ENCODE assay signal across 24 mouse cellular contexts in genomic region chr11:16738691-16739090, GRCm38 (mm10). TPM values are rescaled to one million over a fixed set of nuclear protein-coding genes. Genes with fewer than 3 reads are reported as not detected.
DNase-seq lines count a peak whose midpoint lies in the region; ATAC-seq and TF ChIP-seq lines count a peak whose summit lies in the region.
"Had no signal": no experiment of that assay in that cellular context is flagged by ENCODE, and none has a peak within 500 bp of the region (broad histone marks: within the 10 kb centered on the region; RNA-seq: fewer than 3 reads in every experiment).

No protein-coding gene starts in this region.

- peak overlapping the region; percentile 81 for H3K27ac ChIP-seq in liver, adult 2 months (replicated peaks; ENCODE audit: insufficient read depth, low read depth, low read length)
- peak overlapping the region; percentile 47; the same call in 1 of the 2 replicates for H3K27ac ChIP-seq in lung, embryonic 16.5 days (ENCODE audit: low read length)
- no peak overlapping the region for H3K27ac ChIP-seq in intestine, embryonic 16.5 days (ENCODE audit: low read length)
- H3K27ac ChIP-seq: embryonic facial prominence, embryonic 13.5 days; embryonic facial prominence, embryonic 15.5 days; forebrain, embryonic 10.5 days; forebrain, embryonic 12.5 days had no signal

- peak; percentile 76 for ATAC-seq in lung, embryonic 16.5 days (ENCODE audit: low read depth)
- peak; percentile 17 for ATAC-seq in intestine, embryonic 16.5 days
- ATAC-seq: forebrain, embryonic 14.5 days had no signal

- peaks cover 14% of the 10 kb centered on the region for H3K4me1 ChIP-seq in liver, adult 2 months (ENCODE audit: control insufficient read depth, insufficient read depth, low read length)
- no peaks in the 10 kb centered on the region for H3K4me1 ChIP-seq in lung, embryonic 16.5 days (replicated peaks; ENCODE audit: control insufficient read depth, insufficient read depth, low read length)
- peaks cover 5% of the 10 kb centered on the region for H3K4me1 ChIP-seq in intestine, embryonic 16.5 days (ENCODE audit: control insufficient read depth, insufficient read depth, low read length)
- H3K4me1 ChIP-seq: embryonic facial prominence, embryonic 13.5 days; embryonic facial prominence, embryonic 15.5 days; forebrain, embryonic 10.5 days; forebrain, embryonic 12.5 days had no signal

- no peak for TF ChIP-seq POLR2A in liver, adult 2 months (IDR thresholded peaks at IDR 0.05; ENCODE audit: extremely low read depth, insufficient read depth, low read length)

- no peak overlapping the region for H3K4me2 ChIP-seq in lung, embryonic 16.5 days (ENCODE audit: low read depth, low read length)
- no peak overlapping the region for H3K4me2 ChIP-seq in intestine, embryonic 16.5 days (ENCODE audit: low read depth, low read length)
- H3K4me2 ChIP-seq: embryonic facial prominence, embryonic 13.5 days; embryonic facial prominence, embryonic 15.5 days; forebrain, embryonic 12.5 days had no signal

- H3K27me3 ChIP-seq in liver, adult 2 months (ENCODE audit: control insufficient read depth, insufficient read depth, low read length): no peaks in the 10 kb centered on the region
- no peaks in the 10 kb centered on the region for H3K27me3 ChIP-seq in lung, embryonic 16.5 days (ENCODE audit: control insufficient read depth, insufficient read depth, low read depth, low read length)
- no peaks in the 10 kb centered on the region for H3K27me3 ChIP-seq in intestine, embryonic 16.5 days (replicated peaks; ENCODE audit: control insufficient read depth, insufficient read depth, low read length)
- H3K27me3 ChIP-seq: embryonic facial prominence, embryonic 13.5 days; embryonic facial prominence, embryonic 15.5 days; forebrain, embryonic 12.5 days had no signal

- no peaks in the 10 kb centered on the region for H3K9me3 ChIP-seq in lung, embryonic 16.5 days (ENCODE audit: control insufficient read depth, low read length)
- no peaks in the 10 kb centered on the region for H3K9me3 ChIP-seq in intestine, embryonic 16.5 days (ENCODE audit: control insufficient read depth, low read length)
- H3K9me3 ChIP-seq: embryonic facial prominence, embryonic 13.5 days; embryonic facial prominence, embryonic 15.5 days; forebrain, embryonic 10.5 days; forebrain, embryonic 12.5 days had no signal

- no peaks in the 10 kb centered on the region for H3K79me2 ChIP-seq in liver, adult 2 months (ENCODE audit: control insufficient read depth, insufficient read depth, low read length)

- TF ChIP-seq CTCF in liver, adult 2 months (IDR thresholded peaks at IDR 0.05; ENCODE audit: low read depth, low read length): no peak

- peaks cover 9% of the 10 kb centered on the region for H3K36me3 ChIP-seq in liver, adult 2 months (ENCODE audit: control insufficient read depth, insufficient read depth, low read length)
- no peaks in the 10 kb centered on the region for H3K36me3 ChIP-seq in lung, embryonic 16.5 days (ENCODE audit: control insufficient read depth, insufficient read depth, low read length)
- H3K36me3 ChIP-seq in intestine, embryonic 16.5 days (ENCODE audit: control insufficient read depth, insufficient read depth, low read length): no peaks in the 10 kb centered on the region
- H3K36me3 ChIP-seq: embryonic facial prominence, embryonic 13.5 days; embryonic facial prominence, embryonic 15.5 days; forebrain, embryonic 10.5 days; forebrain, embryonic 12.5 days had no signal

- no peak for DNase-seq in liver, adult 2 months (ENCODE audit: extremely low read depth, low read depth, low spot score)
- no peak for DNase-seq in liver
- DNase-seq in lung, adult 18-20 months: no peak
- DNase-seq in testis, postnatal 14 days (ENCODE audit: low spot score): no peak
- DNase-seq: adrenal gland, adult 2 months; adrenal gland, postnatal 10 days; adrenal gland, postnatal 25 days; cerebellum, adult 11 months; cerebellum, adult 18-20 months; cerebellum, adult 8-10 months; cerebellum, adult 9-11 months; cerebellum, postnatal 14 days; cerebellum, postnatal 36 days; embryo, embryonic 11 days had no signal

- 0 out of 2 replicates have a peak overlapping the region, but pooled peaks have one; percentile 5 for H3K4me3 ChIP-seq in liver, adult 2 months (ENCODE audit: insufficient read depth, low read depth, low read length)
- H3K4me3 ChIP-seq in lung, embryonic 16.5 days (ENCODE audit: low read length): no peak overlapping the region
- H3K4me3 ChIP-seq in intestine, embryonic 16.5 days (ENCODE audit: low read length): no peak overlapping the region
- H3K4me3 ChIP-seq: embryonic facial prominence, embryonic 13.5 days; embryonic facial prominence, embryonic 15.5 days; erythroblast, embryonic 14.5 days; forebrain, embryonic 10.5 days; forebrain, embryonic 12.5 days had no signal

- WGBS in liver, adult 2 months: 86% methylated on average over 2 of the region's 2 CpGs
- WGBS in lung, embryonic 16.5 days: 60% methylated on average over 2 of the region's 2 CpGs
- WGBS in intestine, embryonic 16.5 days: 72% methylated on average over 2 of the region's 2 CpGs

- no peak overlapping the region for H3K9ac ChIP-seq in liver, adult 2 months (ENCODE audit: low read depth, low read length)
- H3K9ac ChIP-seq in lung, embryonic 16.5 days (ENCODE audit: low read length): no peak overlapping the region
- no peak overlapping the region for H3K9ac ChIP-seq in intestine, embryonic 16.5 days (ENCODE audit: low read depth, low read length)
- H3K9ac ChIP-seq: embryonic facial prominence, embryonic 13.5 days; embryonic facial prominence, embryonic 15.5 days; forebrain, embryonic 12.5 days had no signal

RNA-seq across cellular contexts. Expression of gene Egfr, which starts 13.3 kb away (rescaled TPM):
- 193 and 198 TPM in 2 replicates for total RNA-seq in liver, adult 2 months (2014; rRNA removed)
- polyA plus RNA-seq in liver, adult 2 months (2012; rRNA removed): 117 and 215 TPM in 2 replicates
- polyA plus RNA-seq in lung, embryonic 16.5 days (2015; fragmentation: Nextera tagmentation; extraction: Ambion mirVana): 5.4 and 6.2 TPM in 2 replicates
- polyA plus RNA-seq in intestine, embryonic 16.5 days (2015; fragmentation: Nextera tagmentation; extraction: Ambion mirVana): 9.5 and 12.4 TPM in 2 replicates
- total RNA-seq: common myeloid progenitor, adult 5-6 weeks; MEL had no signal
- polyA plus RNA-seq: erythroblast, embryonic 14.5 days had no signal
